Mouse (Mus musculus) embryo, embryonic 11 days (tissue): ENCODE data around the gene Prss40.
"Not testable (repeated sequence)": the region's sequence is repeated elsewhere in the genome, so short reads cannot be mapped to it uniquely, and the experiment has no call there.

ENCODE experiments used
- DNase-seq: peaks from one replicate; pipeline ENCODE4 v3.0.0-alpha.2; 2015

Prss40 gene

GRCm38 (mm10) chr1:34534574-34534973, 26.2 kb downstream of the Prss40 start:
- not testable (repeated sequence) for DNase-seq

- DNase-seq = no peak
Observed at GRCm38 (mm10) chr1:34523647-34524046, 37.1 kb downstream of the Prss40 start.

GRCm38 (mm10) chr1:34522850-34523244, 37.9 kb downstream of the Prss40 start:
- DNase-seq = no peak

- no peak for DNase-seq
Observed at GRCm38 (mm10) chr1:34522205-34522849, 38.4 kb downstream of the Prss40 start.

GRCm38 (mm10) chr1:34518259-34518658, 42.5 kb downstream of the Prss40 start:
- DNase-seq = no peak

GRCm38 (mm10) chr1:34517797-34518196, 42.9 kb downstream of the Prss40 start:
- not testable (repeated sequence) for DNase-seq

- not testable (repeated sequence) for DNase-seq
Observed at GRCm38 (mm10) chr1:34517297-34517696, 43.4 kb downstream of the Prss40 start.

- DNase-seq = peak; percentile 12
Observed at GRCm38 (mm10) chr1:34516595-34516994, 44.1 kb downstream of the Prss40 start.

GRCm38 (mm10) chr1:34513068-34513467, 47.7 kb downstream of the Prss40 start:
- no peak for DNase-seq

GRCm38 (mm10) chr1:34511027-34511426, 49.7 kb downstream of the Prss40 start:
- DNase-seq = peak; percentile 70

- DNase-seq = peak; percentile 22
Observed at GRCm38 (mm10) chr1:34510575-34510981, 50.2 kb downstream of the Prss40 start.

- DNase-seq = no peak
Observed at GRCm38 (mm10) chr1:34507986-34508385, 52.8 kb downstream of the Prss40 start.

- no peak for DNase-seq
Observed at GRCm38 (mm10) chr1:34505970-34506551, 54.7 kb downstream of the Prss40 start.

GRCm38 (mm10) chr1:34505307-34505706, 55.4 kb downstream of the Prss40 start:
- DNase-seq = no peak

- DNase-seq = no peak
Observed at GRCm38 (mm10) chr1:34502991-34503390, 57.8 kb downstream of the Prss40 start.
